Mouse (Mus musculus): ENCODE measurements around the gene Pcgf1. TPM values are rescaled to one million over a fixed set of nuclear protein-coding genes. Genes with fewer than 3 reads are reported as not detected.

Pcgf1 gene
- total and polyA plus RNA-seq, 2 experiments = 4.1 to 10.8 TPM

DNA sequence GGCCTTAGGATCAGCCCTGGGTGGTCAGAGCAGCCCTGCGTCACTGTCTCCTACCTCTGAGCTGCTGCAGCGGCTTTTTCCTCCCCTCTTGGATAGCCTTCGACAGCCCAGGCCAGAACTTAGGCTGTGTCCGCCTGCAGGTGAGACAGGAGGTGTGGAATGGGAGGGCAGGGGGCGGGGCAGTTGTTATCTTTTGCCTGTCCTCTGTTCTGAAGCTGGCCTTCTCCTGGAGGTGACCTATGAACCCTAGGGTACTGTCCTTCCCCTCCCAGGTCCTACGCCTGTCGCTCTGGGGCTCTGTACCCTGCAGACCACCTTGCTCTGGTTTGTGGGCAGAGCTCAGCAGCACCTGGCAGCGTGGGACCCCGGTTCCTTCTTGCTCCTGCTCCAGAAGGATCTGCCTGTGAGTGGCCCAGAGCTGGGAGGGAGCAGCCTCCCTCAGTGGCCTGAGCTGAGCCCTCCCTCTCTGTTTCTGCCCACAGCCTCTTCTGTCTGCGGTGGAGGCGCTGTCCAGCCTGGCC, 25.5 kb downstream of the Pcgf1 start:
- H3K9ac ChIP-seq (ENCODE audit: low read depth, low read length) = no peak overlapping the region
- no peaks in the 10 kb centered on the region for H3K27me3 ChIP-seq (ENCODE audit: control insufficient read depth, insufficient read depth, low read length)
- TF ChIP-seq CTCF (IDR thresholded peaks at IDR 0.05; ENCODE audit: low read depth, low read length) (peak; percentile 34; the same call in 1 of the 2 replicates), POLR2A (IDR thresholded peaks at IDR 0.05; ENCODE audit: extremely low read depth, insufficient read depth, low read length) (no peak)
- peak overlapping the region; percentile 1; the same call in 1 of the 2 replicates for H3K4me3 ChIP-seq (ENCODE audit: insufficient read depth, low read depth, low read length)
- 0 out of 2 replicates have a peak overlapping the region, but pooled peaks have one; percentile 2 for H3K27ac ChIP-seq (replicated peaks; ENCODE audit: insufficient read depth, low read depth, low read length)
- WGBS = 29% methylated on average over 11 of the region's 11 CpGs
- peak; percentile 80 for DNase-seq (ENCODE audit: extremely low read depth, low read depth, low spot score)
- no peaks in the 10 kb centered on the region for H3K36me3 ChIP-seq (ENCODE audit: control insufficient read depth, insufficient read depth, low read length)
- H3K79me2 ChIP-seq (ENCODE audit: control insufficient read depth, insufficient read depth, low read length) = no peaks in the 10 kb centered on the region
- H3K4me1 ChIP-seq (ENCODE audit: control insufficient read depth, insufficient read depth, low read length) = peaks cover 17% of the 10 kb centered on the region

GRCm38 (mm10) chr6:83104158-83104557, 26.5 kb downstream of the Pcgf1 start:
- Histone ChIP-seq H3K79me2 (ENCODE audit: control insufficient read depth, insufficient read depth, low read length) (peaks cover 1% of the 10 kb centered on the region; the same call in 1 of the 2 replicates), H3K36me3 (ENCODE audit: control insufficient read depth, insufficient read depth, low read length) (no peaks in the 10 kb centered on the region), H3K9ac (ENCODE audit: low read depth, low read length) (no peak overlapping the region), H3K4me3 (ENCODE audit: insufficient read depth, low read depth, low read length) (no peak overlapping the region), H3K27ac (replicated peaks; ENCODE audit: insufficient read depth, low read depth, low read length) (no peak overlapping the region), H3K27me3 (ENCODE audit: control insufficient read depth, insufficient read depth, low read length) (no peaks in the 10 kb centered on the region), H3K4me1 (ENCODE audit: control insufficient read depth, insufficient read depth, low read length) (peaks cover 20% of the 10 kb centered on the region)
- 82% methylated on average over 4 of the region's 4 CpGs for WGBS
- TF ChIP-seq CTCF (IDR thresholded peaks at IDR 0.05; ENCODE audit: low read depth, low read length) (no peak), POLR2A (IDR thresholded peaks at IDR 0.05; ENCODE audit: extremely low read depth, insufficient read depth, low read length) (no peak)
- no peak for DNase-seq (ENCODE audit: extremely low read depth, low read depth, low spot score)

DNA sequence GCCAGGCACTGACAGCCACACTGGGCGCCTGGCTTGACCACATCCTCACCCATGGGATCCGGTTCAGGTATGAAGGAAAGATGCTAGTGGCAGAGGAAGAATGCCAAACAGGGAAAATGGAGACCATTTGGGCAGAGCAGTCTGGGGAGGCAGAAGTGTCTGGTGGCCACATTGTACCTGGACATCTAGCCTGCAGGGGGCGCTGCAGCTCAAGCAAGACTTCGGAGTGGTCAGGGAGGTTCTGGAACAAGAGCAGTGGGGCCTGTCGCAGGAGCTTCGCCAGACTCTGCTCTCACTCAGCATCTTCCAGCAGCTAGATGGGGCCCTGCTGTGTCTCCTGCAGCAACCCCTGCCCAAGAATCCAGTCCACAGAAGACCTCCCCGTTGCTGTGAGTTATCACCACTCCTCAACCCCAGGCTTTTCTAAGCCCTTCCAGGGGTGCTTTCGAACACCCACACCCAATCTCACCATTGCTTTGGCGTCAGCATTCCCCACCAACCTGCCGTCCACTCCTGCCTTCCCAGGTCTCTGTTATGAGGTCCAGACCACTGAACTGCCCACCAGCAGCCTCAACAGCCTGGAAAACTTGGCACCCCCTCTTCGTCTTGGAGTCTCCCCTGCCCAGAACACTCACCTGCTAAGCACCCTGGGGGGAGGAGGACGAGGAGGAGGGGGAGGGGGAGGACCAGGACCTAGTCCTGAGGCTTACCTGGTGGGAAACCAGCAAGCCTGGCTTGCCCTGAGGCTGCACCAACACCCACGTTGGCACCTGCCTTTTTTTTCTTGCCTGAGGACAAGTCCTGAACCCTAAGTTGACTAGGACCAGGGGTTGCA, 30.1 kb downstream of the Pcgf1 start:
- peak; percentile 63 for DNase-seq (ENCODE audit: extremely low read depth, low read depth, low spot score)
- Histone ChIP-seq H3K4me3 (ENCODE audit: insufficient read depth, low read depth, low read length) (no peak overlapping the region), H3K9ac (ENCODE audit: low read depth, low read length) (no peak overlapping the region), H3K27me3 (ENCODE audit: control insufficient read depth, insufficient read depth, low read length) (no peaks in the 10 kb centered on the region), H3K4me1 (ENCODE audit: control insufficient read depth, insufficient read depth, low read length) (peaks cover 21% of the 10 kb centered on the region), H3K36me3 (ENCODE audit: control insufficient read depth, insufficient read depth, low read length) (no peaks in the 10 kb centered on the region), H3K27ac (replicated peaks; ENCODE audit: insufficient read depth, low read depth, low read length) (no peak overlapping the region), H3K79me2 (ENCODE audit: control insufficient read depth, insufficient read depth, low read length) (peaks cover 3% of the 10 kb centered on the region; the same call in 1 of the 2 replicates)
- TF ChIP-seq POLR2A (IDR thresholded peaks at IDR 0.05; ENCODE audit: extremely low read depth, insufficient read depth, low read length) = no peak
- TF ChIP-seq CTCF (IDR thresholded peaks at IDR 0.05; ENCODE audit: low read depth, low read length) = peak; percentile 94
- WGBS = 48% methylated on average over 13 of the region's 13 CpGs

- TF ChIP-seq POLR2A (IDR thresholded peaks at IDR 0.05; ENCODE audit: extremely low read depth, insufficient read depth, low read length) (peak; percentile 58; the same call in 1 of the 2 replicates), CTCF (IDR thresholded peaks at IDR 0.05; ENCODE audit: low read depth, low read length) (no peak)
- Histone ChIP-seq H3K4me1 (ENCODE audit: control insufficient read depth, insufficient read depth, low read length) (peaks cover 17% of the 10 kb centered on the region), H3K27me3 (ENCODE audit: control insufficient read depth, insufficient read depth, low read length) (no peaks in the 10 kb centered on the region), H3K4me3 (ENCODE audit: insufficient read depth, low read depth, low read length) (peak within 1 kb of the TSS; percentile 86), H3K79me2 (ENCODE audit: control insufficient read depth, insufficient read depth, low read length) (peaks cover 3% of the 10 kb centered on the region; the same call in 1 of the 2 replicates), H3K9ac (ENCODE audit: low read depth, low read length) (peak within 1 kb of the TSS; percentile 97), H3K27ac (replicated peaks; ENCODE audit: insufficient read depth, low read depth, low read length) (peak within 1 kb of the TSS; percentile 88), H3K36me3 (ENCODE audit: control insufficient read depth, insufficient read depth, low read length) (no peaks in the 10 kb centered on the region)
- WGBS = under 1% methylated on average over 76 of the region's 76 CpGs
- peak; percentile 67 for DNase-seq (ENCODE audit: extremely low read depth, low read depth, low spot score)
These were observed 31.3 kb downstream of the Pcgf1 start, which contains the start of gene Mrpl53 for GRCm38 (mm10) chr6:83108762-83109668. Mrpl53 (plus strand) TSS chr6:83109040.

GRCm38 (mm10) chr6:83111510-83112136, 34.0 kb downstream of the Pcgf1 start:
- Histone ChIP-seq H3K4me1 (ENCODE audit: control insufficient read depth, insufficient read depth, low read length) (peaks cover 23% of the 10 kb centered on the region), H3K4me3 (ENCODE audit: insufficient read depth, low read depth, low read length) (no peak overlapping the region), H3K36me3 (ENCODE audit: control insufficient read depth, insufficient read depth, low read length) (no peaks in the 10 kb centered on the region), H3K9ac (ENCODE audit: low read depth, low read length) (no peak overlapping the region), H3K79me2 (ENCODE audit: control insufficient read depth, insufficient read depth, low read length) (peaks cover 7% of the 10 kb centered on the region; the same call in 1 of the 2 replicates), H3K27ac (replicated peaks; ENCODE audit: insufficient read depth, low read depth, low read length) (no peak overlapping the region), H3K27me3 (ENCODE audit: control insufficient read depth, insufficient read depth, low read length) (no peaks in the 10 kb centered on the region)
- TF ChIP-seq CTCF (IDR thresholded peaks at IDR 0.05; ENCODE audit: low read depth, low read length) (no peak), POLR2A (IDR thresholded peaks at IDR 0.05; ENCODE audit: extremely low read depth, insufficient read depth, low read length) (no peak)
- WGBS = 91% methylated on average over 4 of the region's 4 CpGs
- no peak for DNase-seq (ENCODE audit: extremely low read depth, low read depth, low spot score)

Measured in liver, adult 2 months (tissue).